Mouse (Mus musculus) fat pad, adult 2 months (tissue): ENCODE measurements around the gene Cpped1.

Experiments used
- DNase-seq: peaks from one replicate; pipeline ENCODE4 v3.0.0-alpha.2; 2011; ENCODE audit warnings: low read depth, low spot score; ENCODE audit errors: extremely low read depth

Cpped1 gene

GRCm38 (mm10) chr16:11778191-11778590 is 131.1 kb downstream of the Cpped1 start:
- no peak for DNase-seq

DNA sequence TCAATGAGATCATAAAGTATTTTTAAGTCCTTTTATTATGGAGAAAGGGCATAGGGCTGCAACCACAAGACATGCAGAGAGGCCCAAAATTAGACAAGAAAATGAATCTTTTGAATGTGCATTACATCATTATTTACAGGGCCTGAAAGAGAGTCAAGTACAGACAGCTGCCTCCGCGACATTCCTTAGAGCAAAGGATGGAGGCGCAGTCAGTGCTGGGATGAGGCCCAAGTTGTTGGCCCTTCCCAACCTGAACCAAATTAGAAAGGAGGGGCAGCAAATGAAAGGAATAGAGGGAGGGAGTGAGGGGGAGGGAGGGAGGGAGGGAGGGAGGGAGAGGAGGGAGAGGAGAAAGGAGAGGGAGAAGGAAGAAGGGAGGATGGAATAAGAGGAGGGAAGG is 132.7 kb downstream of the Cpped1 start:
- DNase-seq: no peak

DNA sequence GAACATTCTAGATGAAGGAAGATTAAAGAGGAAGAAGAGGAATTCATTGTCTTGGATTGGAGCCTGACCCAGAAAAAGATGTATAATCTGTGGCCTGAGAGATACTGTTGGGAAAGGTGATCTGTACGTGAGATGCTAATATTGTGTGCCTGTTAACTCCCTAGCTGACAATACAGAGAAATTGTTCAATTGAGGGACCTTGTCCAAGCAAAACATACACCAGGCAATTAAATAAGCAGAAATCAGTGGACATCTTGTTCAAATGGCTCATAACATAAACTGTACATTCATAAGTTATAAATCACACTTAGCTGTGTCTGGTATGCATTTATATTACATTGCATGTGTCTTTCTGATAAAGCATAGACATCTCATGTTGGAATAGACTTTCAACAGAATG is 134.9 kb downstream of the Cpped1 start:
- DNase-seq: no peak

GRCm38 (mm10) chr16:11772318-11772717 is 136.9 kb downstream of the Cpped1 start:
- no peak for DNase-seq

GRCm38 (mm10) chr16:11757951-11758350 is 151.3 kb downstream of the Cpped1 start:
- DNase-seq: no peak

- no peak for DNase-seq
These were observed 151.8 kb downstream of the Cpped1 start for GRCm38 (mm10) chr16:11757471-11757870.

DNA sequence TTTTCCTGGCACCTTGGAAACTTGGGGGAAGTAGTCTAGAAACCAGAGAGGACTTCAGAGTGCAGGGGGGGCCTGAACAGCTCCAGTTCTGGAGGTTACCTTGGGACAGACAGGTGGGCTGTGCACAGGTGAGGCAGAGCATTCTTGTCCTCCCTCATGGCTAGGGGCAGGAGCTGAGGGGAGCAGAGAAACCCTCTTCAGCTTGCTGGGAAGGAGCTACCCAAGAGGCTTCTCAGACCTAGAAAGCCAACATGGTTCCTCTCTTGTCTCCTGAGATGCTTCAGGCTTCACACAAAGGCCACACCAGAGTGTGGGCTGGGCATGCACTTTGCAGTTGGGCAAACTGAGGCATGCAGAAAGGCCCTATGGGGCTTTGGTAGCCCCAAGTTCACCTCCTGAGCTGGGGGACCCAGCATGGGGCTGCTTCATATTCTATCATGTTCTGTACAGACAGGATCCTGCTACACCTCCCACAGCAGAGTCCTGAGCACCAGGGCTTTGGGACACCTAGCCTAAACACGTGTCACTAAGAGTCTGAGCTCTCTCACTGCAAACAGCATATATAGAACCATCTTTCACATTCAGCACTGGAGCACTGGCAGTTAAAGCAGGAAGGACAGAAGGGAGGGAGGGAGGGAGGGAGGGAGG is 152.5 kb downstream of the Cpped1 start:
- no peak for DNase-seq

DNA sequence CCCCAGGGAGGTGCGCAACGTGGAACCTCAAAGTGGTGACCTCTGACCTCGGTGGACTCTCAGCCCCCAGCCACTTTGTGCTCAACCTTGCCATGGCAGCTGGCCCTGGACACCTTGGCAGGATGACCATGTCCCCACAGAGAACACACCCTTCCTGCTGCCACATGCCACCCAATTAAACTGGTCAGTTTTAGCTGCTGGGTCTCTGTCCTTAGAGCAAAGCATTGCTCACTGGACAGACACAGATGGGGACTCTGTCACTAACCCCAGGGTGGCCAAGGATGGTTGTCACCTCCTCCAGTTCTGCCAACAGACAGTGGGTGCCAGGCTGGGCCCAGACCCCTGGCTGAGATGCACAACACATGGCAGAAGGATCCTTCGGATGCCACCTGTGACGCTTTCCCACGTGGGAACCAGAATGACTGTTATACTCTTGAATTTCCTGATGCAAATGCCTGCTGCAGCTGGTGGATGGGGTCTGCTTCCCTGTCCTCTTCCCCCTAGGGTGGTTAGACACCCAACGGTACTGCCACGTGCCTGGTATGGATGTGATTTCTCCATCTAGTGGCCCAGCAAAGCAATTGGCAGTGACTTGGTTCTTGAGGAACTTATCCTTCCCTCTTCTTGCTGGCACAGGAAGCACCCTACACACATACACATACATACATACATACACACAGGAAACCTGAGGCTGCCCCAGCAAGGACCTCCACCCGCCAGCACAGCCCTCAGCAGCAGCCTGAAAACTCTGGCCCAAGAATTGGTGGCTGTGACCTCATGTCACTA is 153.8 kb downstream of the Cpped1 start:
- no peak for DNase-seq

GRCm38 (mm10) chr16:11754136-11754535 is 155.1 kb downstream of the Cpped1 start:
- DNase-seq: no peak
